Mouse (Mus musculus): ENCODE measurements around the gene Polr2l.

Polr2l gene

GRCm38 (mm10) chr7:141484186-141485120, 9.5 kb upstream of the Polr2l start:
- DNase-seq (ENCODE audit: low spot score): no peak

- no peak for DNase-seq (ENCODE audit: low spot score)
Observed at GRCm38 (mm10) chr7:141483114-141483653, 8.3 kb upstream of the Polr2l start.

- no peak for DNase-seq (ENCODE audit: low spot score)
Observed at GRCm38 (mm10) chr7:141482531-141483024, 7.6 kb upstream of the Polr2l start.

GRCm38 (mm10) chr7:141481498-141482401, 6.8 kb upstream of the Polr2l start:
- DNase-seq (ENCODE audit: low spot score): peak; percentile 59

- peak; percentile 88 for DNase-seq (ENCODE audit: low spot score)
Observed at GRCm38 (mm10) chr7:141480842-141481497, 6.0 kb upstream of the Polr2l start.

GRCm38 (mm10) chr7:141478270-141478748, 3.4 kb upstream of the Polr2l start:
- no peak for DNase-seq (ENCODE audit: low spot score)

- no peak for DNase-seq (ENCODE audit: low spot score)
Observed at GRCm38 (mm10) chr7:141477578-141478269, 2.8 kb upstream of the Polr2l start.

- DNase-seq (ENCODE audit: low spot score): no peak
Observed at GRCm38 (mm10) chr7:141476981-141477370, 2.0 kb upstream of the Polr2l start.

- peak; percentile 70 for DNase-seq (ENCODE audit: low spot score)
Observed at GRCm38 (mm10) chr7:141476226-141476980, 1.5 kb upstream of the Polr2l start.

- no peak for DNase-seq (ENCODE audit: low spot score)
Observed at GRCm38 (mm10) chr7:141475805-141476158, 850 bp upstream of the Polr2l start.

- no peak for DNase-seq (ENCODE audit: low spot score)
Observed at GRCm38 (mm10) chr7:141474160-141474559, 772 bp downstream of the Polr2l start.

GRCm38 (mm10) chr7:141472763-141473162, 2.2 kb downstream of the Polr2l start:
- DNase-seq (ENCODE audit: low spot score): no peak

- DNase-seq (ENCODE audit: low spot score): no peak
Observed at GRCm38 (mm10) chr7:141472226-141472625, 2.7 kb downstream of the Polr2l start.

- DNase-seq (ENCODE audit: low spot score): no peak
Observed at GRCm38 (mm10) chr7:141471236-141471635, 3.7 kb downstream of the Polr2l start.

- DNase-seq (ENCODE audit: low spot score): no peak
Observed at GRCm38 (mm10) chr7:141470637-141470944, 4.3 kb downstream of the Polr2l start.

GRCm38 (mm10) chr7:141469901-141470636, 4.9 kb downstream of the Polr2l start:
- no peak for DNase-seq (ENCODE audit: low spot score)

GRCm38 (mm10) chr7:141469352-141469751, 5.6 kb downstream of the Polr2l start:
- no peak for DNase-seq (ENCODE audit: low spot score)

- peak; percentile 86 for DNase-seq (ENCODE audit: low spot score)
Observed at GRCm38 (mm10) chr7:141468522-141469211, 6.3 kb downstream of the Polr2l start.

- DNase-seq (ENCODE audit: low spot score): peak; percentile 46
Observed at GRCm38 (mm10) chr7:141468164-141468521, 6.8 kb downstream of the Polr2l start.
